Mouse (Mus musculus): Measurements from ENCODE around the gene Lrrc28. TPM values are rescaled to one million over a fixed set of nuclear protein-coding genes. Genes with fewer than 3 reads are reported as not detected.
A peak's percentile ranks its signal among the peaks of the same experiment; 100 is the strongest.

Gene Lrrc28
- 10 to 100 TPM; 32.8 to 35.8 TPM for total RNA-seq (2021)

DNA sequence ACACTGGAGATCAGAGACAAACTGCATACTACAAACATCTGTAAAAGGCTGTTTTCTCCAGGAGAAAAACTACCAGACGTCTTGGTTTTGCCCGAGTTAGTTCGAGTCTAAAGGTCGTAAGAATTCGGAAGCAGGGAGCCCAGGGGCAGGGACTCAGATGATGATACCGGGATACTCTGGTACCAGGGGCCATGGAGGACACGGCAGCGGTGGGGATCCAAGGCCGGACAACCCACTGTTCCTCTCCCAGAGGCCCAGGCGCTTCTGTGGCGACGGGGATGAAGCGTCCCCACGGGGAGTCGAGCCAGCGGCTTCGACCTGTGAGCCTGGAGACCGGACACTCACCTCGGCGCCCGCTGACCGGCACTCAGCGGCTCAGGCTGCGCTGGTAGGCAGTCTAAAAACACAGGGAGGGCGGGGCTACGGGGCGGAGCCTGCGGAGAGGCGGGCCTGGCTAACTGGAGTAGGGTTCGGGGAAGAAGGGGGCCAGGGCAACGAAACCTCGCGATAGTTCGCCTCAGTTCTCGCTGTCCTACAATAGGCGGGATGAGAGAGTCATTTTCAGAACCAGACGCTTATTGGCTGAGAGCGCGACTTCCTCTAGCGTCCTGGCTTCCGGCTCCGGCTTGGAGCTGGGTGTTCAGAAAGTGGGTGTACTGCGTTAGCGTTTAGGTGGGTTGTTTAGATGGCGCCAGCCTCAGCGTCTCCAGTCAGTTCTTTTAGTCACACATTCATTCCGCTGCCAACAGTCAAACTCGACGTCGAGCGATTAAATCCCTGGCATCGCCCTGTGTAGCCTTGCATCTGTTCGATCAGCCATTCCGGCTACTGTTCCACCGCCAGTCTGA, at the start of gene Lrrc28:
Lrrc28 (minus strand) TSS at position 436 of the 848 bp plus-strand sequence.
- DNase-seq = peak; percentile 99
- intact Hi-C loops (cut with DNase I) = no loop called here

DNA sequence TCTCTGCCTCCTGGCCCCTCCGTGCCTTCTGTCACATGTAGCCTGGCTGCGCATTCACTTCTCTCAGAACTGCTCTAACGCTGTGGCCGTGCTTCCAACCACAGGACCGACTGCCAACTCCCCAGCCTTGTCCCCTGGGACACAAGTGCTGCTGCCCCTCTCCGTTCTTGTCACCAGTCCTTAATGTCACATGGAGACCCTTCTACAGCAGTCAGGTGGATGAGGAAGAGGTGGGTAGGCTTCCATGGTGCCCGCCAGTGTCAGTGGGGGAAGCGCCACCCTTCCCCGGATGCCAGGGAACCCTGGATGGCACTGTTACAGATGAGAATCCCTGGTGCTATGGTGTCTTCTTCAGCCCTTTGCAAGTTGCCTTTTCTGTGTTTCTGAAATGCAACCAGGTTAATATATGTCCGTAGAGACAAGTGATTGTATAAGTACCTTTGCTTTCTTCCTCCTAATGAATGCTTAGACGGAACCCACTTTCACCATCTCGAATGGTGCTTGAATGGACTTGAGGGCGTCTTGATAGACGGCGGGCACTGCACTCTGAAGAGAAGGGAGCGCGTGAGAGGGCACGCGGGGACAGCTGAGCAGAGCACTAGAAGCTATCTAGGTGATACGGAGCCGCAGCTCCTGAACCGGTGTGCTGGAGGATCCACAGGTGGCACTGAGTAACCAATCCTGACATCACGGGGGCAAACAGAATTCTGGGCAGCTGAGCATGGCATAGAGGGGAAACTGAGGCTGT, 47.9 kb upstream of the Lrrc28 start:
- DNase-seq = no peak
- intact Hi-C loops (cut with DNase I) = no loop called here

DNA sequence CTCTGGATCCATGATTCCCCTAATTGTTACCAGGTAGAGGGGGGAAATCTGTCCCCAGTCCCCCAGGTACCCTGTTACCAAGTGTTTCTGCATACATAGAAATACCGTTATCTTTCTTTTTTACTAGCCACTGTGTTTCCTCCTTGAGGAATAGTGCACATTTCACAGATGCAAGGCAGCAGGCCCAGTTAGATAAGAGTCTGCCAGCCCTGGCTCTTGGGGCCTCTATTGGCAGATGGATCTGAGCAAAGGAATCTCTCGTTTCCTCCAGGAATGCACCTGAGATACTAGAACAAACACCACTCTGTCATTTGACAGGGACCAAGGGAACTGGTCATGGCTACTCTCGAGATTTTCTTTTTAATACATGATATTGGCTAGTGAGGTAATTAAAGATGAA, 47.1 kb upstream of the Lrrc28 start:
- intact Hi-C loops (cut with DNase I) = no loop called here
- DNase-seq = no peak

DNA sequence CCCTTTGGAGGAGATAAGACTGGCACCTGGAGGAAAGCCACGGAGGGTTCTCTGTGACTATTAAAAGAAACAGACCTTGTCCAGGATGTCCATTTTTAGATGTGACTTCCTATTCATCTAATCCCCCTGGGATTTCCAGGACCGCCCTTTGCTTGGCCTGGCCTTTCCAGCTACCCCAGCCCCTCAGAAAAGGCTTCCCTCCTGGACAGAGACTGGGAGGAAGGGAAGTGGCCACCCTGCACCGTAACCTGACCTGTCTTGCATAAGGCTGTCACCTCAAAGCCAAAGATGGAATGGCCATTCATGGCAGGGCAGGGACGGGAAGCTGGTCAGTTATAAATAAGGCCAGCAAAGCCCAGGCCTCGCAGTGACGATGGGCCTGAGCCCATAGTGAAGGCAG, 46.0 kb upstream of the Lrrc28 start:
- no peak for DNase-seq
- intact Hi-C loops (cut with DNase I) = no loop called here

DNA sequence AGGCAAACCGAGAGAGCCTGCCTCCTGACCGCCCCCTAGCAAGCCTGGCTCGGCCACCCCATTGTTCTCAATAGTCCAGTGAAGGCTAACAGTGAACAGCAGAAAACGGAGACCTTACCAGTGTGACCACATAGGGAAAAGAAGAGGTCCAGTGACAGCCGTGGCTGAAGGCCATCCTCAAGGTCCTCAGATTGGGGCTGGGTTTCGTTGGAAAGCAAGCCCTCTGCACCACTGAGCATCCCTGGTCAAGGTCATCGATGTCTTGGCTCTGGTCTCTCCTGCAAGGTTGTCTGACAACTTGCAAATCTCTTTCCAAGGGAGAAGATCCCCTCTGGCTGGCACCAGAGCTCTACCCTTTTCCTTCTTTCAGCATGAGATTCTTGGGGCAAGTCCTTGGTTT, 44.7 kb upstream of the Lrrc28 start:
- intact Hi-C loops (cut with DNase I) = no loop called here
- no peak for DNase-seq

DNA sequence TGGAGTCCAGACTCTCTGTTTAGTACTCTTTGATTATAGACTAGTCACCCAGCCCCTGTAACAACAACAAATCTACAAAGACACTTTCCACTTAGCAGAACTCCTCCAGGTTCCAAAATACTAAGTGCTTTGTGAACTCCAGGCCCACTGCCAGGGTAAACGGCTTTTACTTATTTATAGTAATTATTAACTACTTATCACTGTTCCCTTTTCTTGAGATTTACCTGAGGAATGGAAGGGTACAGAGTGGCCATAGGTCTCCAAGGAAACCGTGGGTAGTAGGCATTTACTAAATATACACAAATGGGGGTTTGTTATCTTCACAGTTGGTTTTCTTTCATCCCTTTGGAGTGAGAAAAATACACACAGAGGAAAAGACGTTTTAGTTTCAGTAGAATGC, 43.2 kb upstream of the Lrrc28 start:
- DNase-seq = no peak
- intact Hi-C loops (cut with DNase I) = no loop called here

DNA sequence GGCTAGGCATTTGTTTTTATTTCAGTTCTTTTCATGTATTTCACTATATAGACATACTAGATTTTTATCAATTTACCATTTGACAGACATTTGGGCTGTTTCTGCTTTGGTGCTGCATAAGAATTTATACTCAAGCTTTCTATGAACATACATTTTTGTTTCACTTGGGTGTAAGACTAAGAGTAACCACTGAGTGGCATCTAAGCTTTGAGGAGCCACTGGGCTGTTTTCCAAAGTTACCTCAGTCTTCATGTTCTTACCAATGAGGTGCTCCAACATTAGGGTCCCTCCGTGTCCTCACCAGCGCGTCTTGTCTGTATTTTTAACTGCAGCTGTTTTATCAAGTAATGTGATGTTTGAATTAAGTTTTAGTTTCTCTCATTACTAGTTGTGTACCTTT, 41.5 kb upstream of the Lrrc28 start:
- no peak for DNase-seq
- intact Hi-C loops (cut with DNase I) = no loop called here

DNA sequence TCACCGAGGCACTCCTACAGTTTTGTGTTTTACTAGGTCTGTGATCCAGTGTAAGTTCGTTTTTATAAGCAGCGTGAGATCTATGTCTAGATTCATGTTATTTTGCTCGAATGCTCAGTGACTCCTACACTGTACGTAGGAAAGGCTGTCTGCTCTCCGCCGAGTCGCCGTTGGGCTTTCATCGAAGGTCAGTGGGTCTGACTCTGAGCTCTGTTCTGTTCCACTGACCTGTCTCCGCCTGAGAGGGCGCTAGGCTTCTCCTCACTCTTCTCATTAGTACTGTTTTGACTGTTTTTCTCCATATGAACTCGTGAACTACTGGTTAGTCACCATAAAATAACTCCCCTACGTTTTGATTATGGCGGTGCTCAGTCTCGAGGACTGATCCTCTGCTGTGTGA, 37.9 kb upstream of the Lrrc28 start:
- intact Hi-C loops (cut with DNase I) = no loop called here
- DNase-seq = no peak

DNA sequence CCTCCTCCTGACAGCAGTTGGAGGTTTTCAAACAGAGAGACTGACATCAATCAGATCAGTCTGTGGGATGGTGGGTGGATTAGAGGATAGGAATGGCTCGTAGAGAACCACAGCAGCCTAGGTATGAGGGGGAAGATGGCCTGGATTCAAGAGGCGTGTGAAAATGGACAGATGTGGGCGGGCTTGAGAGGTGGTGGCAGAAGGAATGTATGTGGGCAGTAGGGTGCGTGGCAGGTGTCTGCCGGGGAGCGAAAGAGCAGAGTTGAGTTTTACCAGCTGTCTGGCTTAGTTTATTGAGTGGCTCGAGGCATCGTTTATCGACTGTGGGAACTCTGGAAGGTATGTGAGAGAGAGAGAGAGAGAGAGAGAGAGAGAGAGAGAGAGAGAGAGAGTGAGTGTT, 36.0 kb upstream of the Lrrc28 start:
- DNase-seq = no peak
- intact Hi-C loops (cut with DNase I) = no loop called here

DNA sequence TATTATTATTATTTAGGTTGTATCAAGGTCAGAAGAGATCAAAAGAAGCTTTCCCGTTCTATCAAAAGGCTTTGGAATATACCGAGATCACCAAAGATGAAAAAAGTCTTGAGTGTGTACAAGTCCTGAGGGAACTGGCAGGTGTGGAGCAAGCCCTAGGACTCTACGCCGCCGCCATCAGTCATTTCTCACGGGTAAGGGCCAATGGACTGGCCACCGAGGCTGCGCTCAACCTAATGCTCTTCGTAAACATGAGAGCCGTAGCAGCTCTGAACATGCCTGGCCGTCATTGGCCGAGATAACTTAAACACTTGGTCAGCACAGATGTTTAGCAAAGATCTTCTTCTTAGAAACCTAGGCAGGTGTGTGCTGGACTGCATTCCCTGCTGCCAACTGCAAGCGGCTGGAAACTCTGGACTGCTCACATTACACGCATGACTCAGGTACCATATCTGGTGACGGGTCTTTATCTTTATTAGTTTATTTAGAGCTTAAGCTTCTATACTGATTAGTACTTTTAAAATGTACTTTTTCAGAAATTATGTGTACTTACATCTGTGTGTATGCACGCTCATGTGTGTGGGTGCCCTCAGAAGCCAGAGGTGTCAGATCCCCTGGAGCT, 33.9 kb upstream of the Lrrc28 start:
- intact Hi-C loops (cut with DNase I) = loop anchor here (10.0 kb wide), 1 partner anchor 676 kb away; no protein-coding TSS in a partner anchor
- no peak for DNase-seq

DNA sequence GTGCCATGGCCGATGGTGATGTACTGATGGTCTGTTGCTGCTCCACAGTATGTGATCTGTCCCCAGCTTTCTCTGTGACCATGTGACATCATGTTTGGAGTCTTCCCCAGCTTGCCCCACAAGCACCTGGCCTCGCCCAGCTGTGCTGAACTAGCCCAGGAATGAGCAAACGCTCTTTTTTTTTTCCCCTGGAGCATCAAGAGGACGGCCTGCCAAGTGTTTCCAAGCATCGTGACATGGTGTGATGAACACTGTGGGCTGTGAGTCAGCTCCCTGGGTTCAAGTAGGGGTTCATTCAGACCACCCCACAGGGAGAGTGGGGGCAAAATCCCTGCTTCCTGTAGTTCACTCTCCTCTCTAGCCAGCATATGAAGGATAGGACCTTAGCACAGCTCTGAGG, 28.6 kb upstream of the Lrrc28 start:
- no peak for DNase-seq
- intact Hi-C loops (cut with DNase I) = loop anchor here (2.0 to 10.0 kb wide), 2 partner anchors 87 to 681 kb away; no protein-coding TSS in a partner anchor

DNA sequence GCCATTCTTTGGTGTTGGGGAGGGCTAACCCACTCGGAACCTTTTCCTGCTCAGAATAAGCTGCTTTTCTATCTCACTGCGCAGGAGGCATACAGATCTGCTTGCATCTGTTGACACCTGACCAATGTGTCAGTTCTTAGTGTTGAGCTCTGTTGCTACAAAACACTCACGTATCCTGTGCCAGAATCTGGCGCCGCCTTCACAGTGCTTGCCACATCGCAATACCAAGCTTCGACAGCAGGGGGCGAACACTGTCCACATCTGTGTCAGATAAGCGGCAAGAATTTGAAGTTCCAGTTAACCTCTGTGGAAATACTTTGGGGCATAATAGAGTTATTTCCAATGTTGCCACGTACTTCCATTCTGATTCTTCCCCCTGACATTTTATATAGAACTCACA, 27.6 kb upstream of the Lrrc28 start:
- intact Hi-C loops (cut with DNase I) = loop anchor here (2.0 to 10.0 kb wide), 2 partner anchors 88 to 682 kb away; no protein-coding TSS in a partner anchor
- peak; percentile 94 for DNase-seq

DNA sequence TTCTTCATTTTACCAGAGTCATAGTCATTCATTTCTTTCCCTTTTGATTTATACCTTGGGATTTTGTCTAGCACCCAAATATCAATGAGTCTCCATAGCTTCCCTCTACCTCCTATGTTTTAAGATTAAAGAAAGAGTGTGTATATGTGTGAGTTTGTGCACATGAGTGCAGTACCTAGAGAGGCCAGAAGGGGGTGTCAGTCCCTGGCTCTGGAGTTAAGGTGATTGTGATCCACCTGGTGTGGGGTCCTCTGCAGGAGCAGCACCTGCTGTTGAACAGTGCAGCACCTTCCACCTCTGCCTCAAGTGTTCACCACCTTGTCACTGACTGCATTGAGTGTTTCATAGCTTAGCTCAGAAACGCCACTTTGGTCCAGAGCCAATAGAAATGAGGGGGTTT, 25.9 kb upstream of the Lrrc28 start:
- DNase-seq = no peak
- intact Hi-C loops (cut with DNase I) = loop anchor here (10.0 kb wide), 1 partner anchor 684 kb away; no protein-coding TSS in a partner anchor

DNA sequence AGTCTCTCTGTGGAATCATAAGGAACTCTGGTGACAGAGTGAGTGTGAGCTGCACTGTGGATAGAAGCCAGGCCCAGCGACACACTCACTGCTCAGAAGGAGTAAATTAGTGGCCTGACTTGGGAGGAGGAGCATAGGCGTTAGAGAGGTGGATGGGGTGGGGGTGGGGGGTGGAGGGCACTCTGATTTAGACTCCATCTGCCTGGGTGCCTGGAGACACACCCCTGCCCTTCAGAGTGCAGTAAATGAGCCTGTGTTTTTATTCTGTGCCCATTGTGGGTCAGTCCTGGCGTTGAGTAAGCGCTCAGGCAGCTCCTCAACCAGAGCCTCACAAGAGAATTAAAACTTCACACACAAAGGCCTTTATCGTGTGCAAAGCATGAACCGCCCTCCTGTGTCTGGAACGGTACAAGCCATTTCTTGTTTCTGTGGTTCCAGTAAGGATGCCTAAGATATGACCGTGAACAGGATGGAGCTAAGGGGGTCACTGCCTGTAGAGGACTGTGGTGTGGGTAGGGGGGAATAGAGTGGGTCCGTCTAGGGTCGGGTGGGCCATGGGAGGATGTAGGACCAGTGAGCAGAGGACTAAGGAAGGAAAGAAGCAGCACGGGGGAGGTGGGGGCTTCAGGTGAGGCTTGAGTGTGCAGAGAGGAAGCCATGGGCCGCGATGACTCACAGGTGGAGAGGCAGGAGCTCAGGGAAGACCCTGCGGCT, 19.1 kb upstream of the Lrrc28 start:
- intact Hi-C loops (cut with DNase I) = no loop called here
- DNase-seq = no peak

DNA sequence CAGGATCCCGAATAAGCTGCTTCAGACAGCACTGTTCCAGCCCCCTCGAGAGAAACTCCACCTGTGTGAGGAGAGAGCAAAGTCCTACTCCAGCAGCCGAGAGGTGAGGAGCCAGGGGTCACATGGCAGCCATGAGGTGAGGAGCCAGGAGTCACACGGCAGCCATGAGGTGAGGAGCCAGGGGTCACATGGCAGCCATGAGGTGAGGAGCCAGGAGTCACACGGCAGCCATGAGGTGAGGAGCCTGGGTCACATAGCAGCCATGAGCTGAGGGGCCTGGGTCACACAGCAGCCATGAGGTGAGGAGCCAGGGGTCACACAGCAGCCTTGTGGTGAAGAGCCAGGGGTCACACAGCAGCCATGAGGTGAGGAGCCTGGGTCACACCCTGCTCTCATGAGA, 17.4 kb upstream of the Lrrc28 start:
- no peak for DNase-seq
- intact Hi-C loops (cut with DNase I) = no loop called here

DNA sequence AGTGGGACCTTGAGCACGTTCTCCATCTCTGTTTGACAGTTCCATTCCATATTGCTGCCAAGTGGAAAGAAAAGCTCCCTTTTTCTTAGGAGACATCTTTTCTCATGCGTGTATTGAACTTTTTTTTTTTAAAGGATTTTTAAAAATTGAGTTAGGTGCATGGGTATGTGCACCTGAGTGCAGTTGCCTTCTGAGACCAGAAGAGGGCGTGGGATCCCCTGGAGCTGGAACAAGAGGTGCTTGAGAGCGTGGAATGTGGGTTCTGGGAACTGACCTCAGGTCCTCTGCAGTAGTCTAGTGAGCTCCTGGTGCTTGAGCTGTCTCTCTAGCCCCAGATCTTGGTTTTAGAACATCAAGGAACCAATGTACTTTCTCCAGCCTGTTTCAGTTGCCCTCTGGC, 13.0 kb upstream of the Lrrc28 start:
- intact Hi-C loops (cut with DNase I) = no loop called here
- DNase-seq = no peak

DNA sequence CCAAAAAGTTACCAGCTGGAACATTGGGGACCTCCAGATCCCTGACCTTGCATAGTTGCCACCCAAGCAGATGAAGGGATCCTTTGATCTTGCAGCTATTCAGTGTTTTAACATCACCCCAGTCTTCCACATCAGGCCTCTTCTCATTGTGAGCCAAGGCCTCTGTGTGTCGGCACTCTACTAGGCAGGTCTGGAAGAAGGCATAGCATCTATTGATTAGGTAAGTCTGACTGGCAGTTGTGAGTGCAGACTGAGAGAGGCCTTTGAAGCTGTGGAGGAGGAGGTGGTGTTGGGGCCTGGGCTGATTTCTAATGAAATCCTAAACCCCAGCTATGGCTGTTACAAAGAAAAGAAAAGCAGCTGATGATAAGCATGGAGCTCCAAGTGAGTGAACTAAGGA, 10.1 kb upstream of the Lrrc28 start:
- no peak for DNase-seq
- intact Hi-C loops (cut with DNase I) = no loop called here

DNA sequence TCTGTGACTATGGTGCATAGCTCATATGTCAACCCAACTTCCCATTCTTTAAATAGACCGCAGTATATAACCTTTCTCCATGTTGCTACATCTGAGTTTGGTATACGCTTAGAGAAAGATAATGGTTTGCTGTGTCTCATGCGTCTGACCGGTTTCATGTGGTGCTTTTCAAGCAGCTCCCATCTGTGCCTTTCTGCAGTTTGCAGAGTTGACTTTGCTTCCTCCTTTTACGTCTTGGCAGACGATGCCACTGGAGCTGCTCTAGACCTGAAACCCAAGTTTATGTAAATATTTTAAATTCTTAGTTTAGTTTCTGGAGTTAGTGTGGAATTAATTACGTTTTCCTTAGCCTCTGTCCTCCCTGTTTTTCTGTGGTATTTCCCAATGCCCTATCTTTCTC, 9.6 kb upstream of the Lrrc28 start:
- intact Hi-C loops (cut with DNase I) = no loop called here
- no peak for DNase-seq

DNA sequence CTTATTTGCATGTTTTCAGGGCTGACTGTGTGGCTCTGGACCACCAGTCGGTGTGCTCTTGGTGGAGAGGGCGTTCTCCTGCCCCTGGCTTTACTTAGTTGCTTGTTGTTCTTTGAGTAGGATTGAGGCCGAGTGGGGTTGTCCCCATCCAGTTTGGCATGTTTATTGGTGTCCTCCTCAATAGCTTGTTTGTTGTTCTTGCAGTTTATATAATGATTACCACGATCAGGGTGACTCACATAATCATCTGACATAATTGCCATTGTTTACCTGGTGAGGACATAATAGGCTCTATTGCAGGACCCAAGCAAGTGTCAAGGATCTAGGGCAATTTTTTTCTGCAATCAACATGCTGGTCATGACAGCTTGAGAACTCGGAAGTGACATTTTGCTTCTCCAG, 7.1 kb upstream of the Lrrc28 start:
- intact Hi-C loops (cut with DNase I) = no loop called here
- no peak for DNase-seq

DNA sequence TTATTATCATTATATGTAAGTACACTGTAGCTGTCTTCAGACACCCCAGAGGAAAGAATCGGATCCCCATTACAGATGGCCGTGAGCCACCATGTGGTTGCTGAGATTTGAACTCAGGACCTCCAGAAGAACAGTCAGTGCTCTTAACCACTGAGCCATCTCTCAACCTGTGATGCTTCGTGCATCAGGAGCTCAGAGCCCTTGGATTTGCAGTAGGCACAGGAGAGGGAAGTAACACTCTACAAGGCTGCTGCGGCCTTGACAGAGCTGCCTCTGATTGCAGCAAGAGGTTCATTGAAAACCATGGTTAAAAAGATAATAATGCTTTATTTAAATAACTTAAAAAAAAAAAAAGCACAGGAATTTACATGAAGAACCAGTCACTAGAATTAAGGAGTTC, 3.3 kb upstream of the Lrrc28 start:
- no peak for DNase-seq
- intact Hi-C loops (cut with DNase I) = no loop called here

DNA sequence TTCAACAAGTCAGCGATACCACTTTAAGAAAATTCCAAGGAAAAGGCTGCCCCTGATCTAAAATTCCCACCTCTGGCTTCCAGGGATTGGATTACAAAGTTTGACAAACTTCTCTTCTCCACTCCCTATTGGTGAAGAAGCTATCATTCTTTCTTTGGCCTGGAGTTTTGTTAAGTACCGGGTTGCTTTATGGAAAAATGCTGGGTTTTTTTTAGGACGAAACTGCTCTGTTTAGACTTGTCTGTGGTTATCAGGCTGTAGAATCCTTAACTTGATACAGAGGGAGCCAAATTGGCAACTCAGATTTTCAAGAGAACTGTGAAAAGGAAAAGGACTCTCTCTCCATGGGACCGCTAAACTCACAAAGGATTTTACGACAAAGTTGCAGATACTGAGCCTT, 2.2 kb upstream of the Lrrc28 start, which contains the start of gene Ttc23:
Ttc23 (plus strand) TSS at position 134 of the 400 bp plus-strand sequence.
- intact Hi-C loops (cut with DNase I) = no loop called here
- no peak for DNase-seq
